Mouse (Mus musculus) kidney, embryonic 14.5 days (tissue): ENCODE results near the gene Iqgap1. TPM values are rescaled to one million over a fixed set of nuclear protein-coding genes. Genes with fewer than 3 reads are reported as not detected.
A peak's percentile ranks its signal among the peaks of the same experiment; 100 is the strongest.

Experiments used
- ATAC-seq: fragments of 200-750 bp; cut with Nextera tagmentation; 2 replicates; pipeline ENCODE4 v1.8.0; 2017; ENCODE audit warnings: moderate number of reproducible peaks, mild to moderate bottlenecking, moderate TSS enrichment, moderate library complexity; ENCODE audit not compliant: low FRiP score, low TSS enrichment
- H3K27ac ChIP-seq: fragments of 300-500 bp; sonication (generic); 2 replicates; pipeline ENCODE4 v1.5.1; 2014; ENCODE audit warnings: low read depth, mild to moderate bottlenecking, low read length, moderate library complexity, mixed read lengths
- H3K27me3 ChIP-seq: fragments of 300-500 bp; sonication (generic); 2 replicates; pipeline ENCODE4 v1.6.1; 2014; ENCODE audit warnings: mild to moderate bottlenecking, low read length; ENCODE audit not compliant: control insufficient read depth, insufficient read depth
- H3K36me3 ChIP-seq: fragments of 300-500 bp; sonication (generic); 2 replicates; pipeline ENCODE4 v1.6.1; 2014; ENCODE audit warnings: low read length, mixed read lengths; ENCODE audit not compliant: control insufficient read depth, insufficient read depth
- H3K4me1 ChIP-seq: fragments of 300-500 bp; sonication (generic); 2 replicates; pipeline ENCODE4 v1.6.1; 2014; ENCODE audit warnings: low read length, mixed read lengths; ENCODE audit not compliant: control insufficient read depth, insufficient read depth
- H3K4me2 ChIP-seq: fragments of 300-500 bp; sonication (generic); replicated peaks from 2 replicates; pipeline ENCODE4 v1.6.1; 2014; ENCODE audit warnings: low read depth, mild to moderate bottlenecking, low read length
- H3K4me3 ChIP-seq: fragments of 300-500 bp; sonication (generic); 2 replicates; pipeline ENCODE4 v1.5.1; 2014; ENCODE audit warnings: mild to moderate bottlenecking, low read length
- H3K9ac ChIP-seq: fragments of 300-500 bp; sonication (generic); 2 replicates; pipeline ENCODE4 v1.6.1; 2014; ENCODE audit warnings: low read depth, mild to moderate bottlenecking, low read length, moderate library complexity
- H3K9me3 ChIP-seq: fragments of 300-500 bp; sonication (generic); 2 replicates; pipeline ENCODE4 v1.6.1; 2016; ENCODE audit warnings: low read length; ENCODE audit not compliant: control insufficient read depth
- WGBS: fragments of 180-500 bp; shearing (Covaris S2); extraction: QIAGEN DNeasy Blood & Tissue Kit; methylation state at CpG from one replicate; pipeline ENCODE4 v1.1.7; 2014; 5-methylcytosine and 5-hydroxymethylcytosine counted together
- polyA plus RNA-seq: library from polyadenylated mRNA; unstranded; fragments of >200 nt; fragmentation: Nextera tagmentation; extraction: Ambion mirVana; gene quantifications from 2 replicates; pipeline ENCODE4 v1.2.1, GENCODE M21; 2014

Gene Iqgap1
- polyA plus RNA-seq, 1 experiment from 2014 or later = 110 TPM

DNA sequence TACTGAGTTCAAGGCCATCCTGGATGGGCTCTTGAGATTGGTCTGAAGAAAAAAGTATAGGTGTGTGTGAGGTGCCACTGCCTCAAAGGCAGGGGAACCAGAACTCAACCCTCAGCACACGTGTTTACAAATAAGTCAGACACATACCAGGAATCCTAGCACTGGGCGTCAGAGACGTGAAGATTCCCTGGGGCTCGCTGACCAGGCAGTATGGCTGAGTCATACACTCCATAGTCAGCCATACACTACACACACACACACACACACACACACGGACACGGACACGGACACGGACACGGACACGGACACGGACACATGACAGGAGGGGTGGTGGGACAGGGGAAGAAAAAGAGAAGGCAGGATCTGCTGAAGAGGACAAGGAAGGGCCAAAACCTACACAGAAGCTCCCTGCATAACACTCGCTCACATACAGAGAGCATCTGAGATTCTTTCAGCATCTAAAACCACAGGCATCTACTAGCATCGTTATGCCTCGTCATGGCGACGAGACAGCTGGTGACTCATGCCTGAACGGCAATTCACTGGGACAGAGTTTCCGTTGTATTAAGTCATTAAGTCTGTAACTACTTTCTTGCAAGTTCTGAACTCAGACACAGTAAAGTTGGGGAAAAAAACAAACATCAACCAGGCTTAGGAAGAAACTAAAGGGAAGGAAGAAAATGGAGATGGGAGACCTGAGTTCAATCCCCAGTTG lies 2.5 kb upstream of the Iqgap1 start:
- Histone ChIP-seq H3K9ac (no peak overlapping the region), H3K4me1 (peaks cover 31% of the 10 kb centered on the region), H3K4me3 (no peak overlapping the region), H3K36me3 (no peaks in the 10 kb centered on the region), H3K27me3 (no peaks in the 10 kb centered on the region), H3K4me2 (no peak overlapping the region), H3K9me3 (no peaks in the 10 kb centered on the region), H3K27ac (no peak overlapping the region)
- 71% methylated on average over 18 of the region's 18 CpGs for WGBS
- ATAC-seq = no peak

DNA sequence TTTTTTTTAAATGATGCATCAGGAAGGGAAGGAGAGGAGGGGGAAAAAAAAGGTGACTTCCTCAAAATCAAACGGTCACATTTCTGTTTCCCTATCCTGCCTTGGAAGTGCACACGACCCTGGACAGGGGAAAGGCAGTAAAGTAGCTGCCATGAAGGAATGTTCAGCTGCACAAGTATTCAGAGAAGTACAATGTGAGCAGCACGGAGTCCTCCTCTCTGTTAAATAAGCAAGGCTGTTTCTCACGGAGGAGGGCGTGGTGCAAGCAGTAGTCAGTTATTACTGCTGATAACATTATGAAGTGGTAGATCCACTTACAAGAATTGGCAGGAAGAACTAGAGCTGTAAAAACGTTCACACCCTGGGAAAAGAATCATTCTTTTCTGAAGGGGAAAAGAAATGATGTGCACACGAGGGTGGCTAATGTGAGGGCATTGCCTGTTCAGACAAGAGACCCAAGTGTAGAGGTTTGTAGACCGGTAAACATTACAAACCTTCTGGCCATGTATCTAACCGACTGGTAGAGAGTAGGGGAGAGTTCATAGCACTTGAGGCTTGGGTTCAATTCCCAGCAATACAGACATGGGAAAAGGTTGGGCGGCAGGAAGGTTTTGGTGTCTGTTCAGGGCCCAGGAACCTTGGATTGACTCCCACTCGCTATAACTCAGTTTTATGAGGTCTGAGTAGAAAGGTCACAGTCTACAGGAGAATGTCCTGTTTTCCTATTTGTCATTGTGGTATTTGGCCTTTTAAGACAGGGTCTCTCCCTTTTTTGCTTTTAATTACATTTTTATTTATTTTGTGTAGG lies 1.7 kb downstream of the Iqgap1 start:
- WGBS = 14% methylated on average over 11 of the region's 11 CpGs
- Histone ChIP-seq H3K9ac (no peak overlapping the region), H3K9me3 (no peaks in the 10 kb centered on the region), H3K4me1 (peaks cover 30% of the 10 kb centered on the region), H3K27ac (peak overlapping the region; percentile 70), H3K27me3 (no peaks in the 10 kb centered on the region), H3K4me3 (no peak overlapping the region), H3K36me3 (no peaks in the 10 kb centered on the region), H3K4me2 (no peak overlapping the region)
- ATAC-seq = peak; percentile 70

- Histone ChIP-seq H3K36me3 (no peaks in the 10 kb centered on the region), H3K4me3 (no peak overlapping the region), H3K4me2 (no peak overlapping the region), H3K4me1 (peaks cover 30% of the 10 kb centered on the region), H3K27ac (peak overlapping the region; percentile 70; the same call in 1 of the 2 replicates), H3K9me3 (no peaks in the 10 kb centered on the region), H3K9ac (no peak overlapping the region), H3K27me3 (no peaks in the 10 kb centered on the region)
- no peak for ATAC-seq
- WGBS = 62% methylated on average over 4 of the region's 4 CpGs
These were observed 2.5 kb downstream of the Iqgap1 start for GRCm38 (mm10) chr7:80823267-80823666.

GRCm38 (mm10) chr7:80820838-80821237 lies 4.9 kb downstream of the Iqgap1 start:
- Histone ChIP-seq H3K27me3 (no peaks in the 10 kb centered on the region), H3K9me3 (no peaks in the 10 kb centered on the region), H3K4me3 (no peak overlapping the region), H3K36me3 (no peaks in the 10 kb centered on the region), H3K4me2 (no peak overlapping the region), H3K27ac (no peak overlapping the region), H3K9ac (no peak overlapping the region), H3K4me1 (peaks cover 22% of the 10 kb centered on the region)
- no peak for ATAC-seq
- whole genome bisulfite sequencing = 50% methylated on average over 4 of the region's 4 CpGs

DNA sequence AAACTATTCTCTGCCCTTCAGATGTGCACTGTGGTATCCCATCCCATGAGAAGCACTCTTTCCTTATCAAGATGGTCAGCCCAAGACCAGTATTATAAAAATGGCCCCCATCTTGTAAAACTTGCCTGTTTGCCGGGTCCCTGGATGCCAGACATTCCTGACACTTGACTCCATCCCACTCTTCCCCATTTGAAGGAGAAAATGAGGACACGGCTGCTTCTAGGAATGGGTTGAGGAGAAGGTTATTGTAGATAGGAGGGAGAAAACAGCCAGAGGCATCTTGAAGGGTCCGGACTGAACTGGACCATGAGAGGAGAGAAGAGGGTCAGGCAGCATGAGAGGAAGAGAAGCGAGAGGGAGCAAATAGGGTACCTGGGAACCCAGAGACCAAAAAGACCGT lies 9.1 kb downstream of the Iqgap1 start:
- H3K9me3 ChIP-seq = no peaks in the 10 kb centered on the region
- no peaks in the 10 kb centered on the region for H3K27me3 ChIP-seq
- 64% methylated on average over 5 of the region's 5 CpGs for WGBS
- H3K9ac ChIP-seq = no peak overlapping the region
- no peak overlapping the region for H3K27ac ChIP-seq
- ATAC-seq = no peak
- H3K4me1 ChIP-seq = no peaks in the 10 kb centered on the region
- no peaks in the 10 kb centered on the region for H3K36me3 ChIP-seq
- no peak overlapping the region for H3K4me3 ChIP-seq
- no peak overlapping the region for H3K4me2 ChIP-seq

GRCm38 (mm10) chr7:80813397-80813796 lies 12.4 kb downstream of the Iqgap1 start:
- no peak overlapping the region for H3K4me3 ChIP-seq
- no peaks in the 10 kb centered on the region for H3K36me3 ChIP-seq
- no peaks in the 10 kb centered on the region for H3K9me3 ChIP-seq
- 96% methylated on average over 4 of the region's 4 CpGs for WGBS
- H3K9ac ChIP-seq = no peak overlapping the region
- H3K4me1 ChIP-seq = no peaks in the 10 kb centered on the region
- no peak for ATAC-seq
- no peak overlapping the region for H3K27ac ChIP-seq
- no peaks in the 10 kb centered on the region for H3K27me3 ChIP-seq
- no peak overlapping the region for H3K4me2 ChIP-seq

DNA sequence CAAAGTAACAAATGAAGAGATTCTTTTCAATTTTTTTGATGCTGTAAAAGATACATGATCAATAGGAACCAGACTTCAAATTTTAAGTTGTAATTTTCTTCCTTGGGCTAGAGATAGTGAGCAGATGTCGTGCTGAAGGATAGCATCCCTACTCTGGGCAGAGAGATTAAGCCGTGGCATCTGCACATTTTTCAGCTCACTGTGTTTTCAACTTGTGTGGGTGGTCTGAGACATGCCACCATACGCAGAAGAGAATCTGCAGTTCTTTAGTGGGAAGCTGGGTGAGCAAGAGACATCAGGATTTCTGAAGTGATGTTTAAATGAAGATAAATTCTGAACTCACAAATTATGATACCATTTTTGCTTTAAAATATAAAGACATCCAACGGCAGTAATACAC lies 19.4 kb downstream of the Iqgap1 start:
- H3K27ac ChIP-seq = no peak overlapping the region
- no peaks in the 10 kb centered on the region for H3K9me3 ChIP-seq
- H3K9ac ChIP-seq = no peak overlapping the region
- no peak overlapping the region for H3K4me3 ChIP-seq
- peaks cover 7% of the 10 kb centered on the region for H3K4me1 ChIP-seq
- H3K36me3 ChIP-seq = no peaks in the 10 kb centered on the region
- ATAC-seq = no peak
- no peaks in the 10 kb centered on the region for H3K27me3 ChIP-seq
- H3K4me2 ChIP-seq = no peak overlapping the region
- 78% methylated on average over 4 of the region's 4 CpGs for WGBS

GRCm38 (mm10) chr7:80803173-80803872 lies 22.5 kb downstream of the Iqgap1 start:
- peaks cover 7% of the 10 kb centered on the region for H3K4me1 ChIP-seq
- peak overlapping the region; percentile 45 for H3K4me2 ChIP-seq
- under 1% methylated on average over 40 of the region's 47 CpGs for WGBS
- peak overlapping the region; percentile 76 for H3K4me3 ChIP-seq
- H3K27ac ChIP-seq = peak overlapping the region; percentile 78
- no peaks in the 10 kb centered on the region for H3K9me3 ChIP-seq
- peak overlapping the region; percentile 81 for H3K9ac ChIP-seq
- H3K27me3 ChIP-seq = no peaks in the 10 kb centered on the region
- H3K36me3 ChIP-seq = peaks cover 21% of the 10 kb centered on the region
- peak; percentile 99 for ATAC-seq
